Mouse (Mus musculus) forebrain, embryonic 13.5 days (tissue): ENCODE results near the gene Hexb. TPM values are rescaled to one million over a fixed set of nuclear protein-coding genes. Genes with fewer than 3 reads are reported as not detected.

Source experiments
- ATAC-seq: fragments of 200-750 bp; cut with Nextera tagmentation; 2 replicates; pipeline ENCODE4 v1.8.0; 2017
- H3K27ac ChIP-seq: fragments of 300-500 bp; sonication (generic); 2 replicates; pipeline ENCODE4 v1.5.1; 2015; ENCODE audit warnings: inconsistent platforms, mild to moderate bottlenecking, moderate library complexity
- H3K27me3 ChIP-seq: fragments of 300-500 bp; sonication (generic); 2 replicates; pipeline ENCODE4 v1.6.1; 2015; ENCODE audit warnings: mild to moderate bottlenecking, inconsistent platforms
- H3K36me3 ChIP-seq: fragments of 300-500 bp; sonication (generic); 2 replicates; pipeline ENCODE4 v1.6.1; 2015; ENCODE audit warnings: mild to moderate bottlenecking, inconsistent platforms; ENCODE audit not compliant: poor library complexity, severe bottlenecking
- H3K4me1 ChIP-seq: fragments of 300-500 bp; sonication (generic); 2 replicates; pipeline ENCODE4 v1.6.1; 2015; ENCODE audit warnings: inconsistent platforms
- H3K4me2 ChIP-seq: fragments of 300-500 bp; sonication (generic); 2 replicates; pipeline ENCODE4 v1.6.1; 2015; ENCODE audit warnings: inconsistent platforms, mild to moderate bottlenecking, moderate library complexity
- H3K4me3 ChIP-seq: fragments of 300-500 bp; sonication (generic); 2 replicates; pipeline ENCODE4 v1.5.1; 2015; ENCODE audit warnings: mild to moderate bottlenecking, inconsistent platforms
- H3K9ac ChIP-seq: fragments of 300-500 bp; sonication (generic); 2 replicates; pipeline ENCODE4 v1.6.1; 2015; ENCODE audit warnings: mild to moderate bottlenecking, inconsistent platforms
- H3K9me3 ChIP-seq: fragments of 300-500 bp; sonication (generic); replicated peaks from 2 replicates; pipeline ENCODE4 v1.6.1; 2016; ENCODE audit warnings: inconsistent platforms
- whole genome bisulfite sequencing: fragments of 180-500 bp; shearing (Covaris S2); methylation state at CpG from one replicate; pipeline ENCODE4 v1.1.7; 2015; 5-methylcytosine and 5-hydroxymethylcytosine counted together
- polyA plus RNA-seq: library from polyadenylated mRNA; unstranded; fragments of >200 nt; fragmentation: Nextera tagmentation; extraction: Ambion mirVana; gene quantifications from 2 replicates; pipeline ENCODE4 v1.2.1, GENCODE M21; 2015

Hexb gene
- polyA plus RNA-seq, 1 experiment from 2014 or later, result 21.6 TPM

DNA sequence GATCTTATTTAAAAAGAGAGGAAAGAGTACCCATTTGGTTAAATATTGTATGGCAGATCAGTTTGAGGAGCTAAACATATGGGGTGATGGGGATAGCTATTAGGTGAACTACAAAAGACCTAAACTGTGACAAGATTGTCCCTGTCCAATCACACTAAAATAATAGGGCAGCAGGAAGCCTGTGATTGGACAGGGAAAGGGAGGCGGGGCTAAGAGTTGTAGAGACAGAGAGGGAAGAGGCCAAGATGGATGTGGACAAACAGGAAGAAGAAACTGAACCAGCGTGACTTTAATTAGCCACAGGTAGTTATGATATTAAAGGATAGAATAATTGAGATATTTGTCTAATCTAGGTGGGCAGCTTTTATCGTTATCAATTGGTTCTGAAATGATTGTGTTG is 21.9 kb upstream of the Hexb start:
- no peak overlapping the region for H3K9ac ChIP-seq
- H3K4me3 ChIP-seq, result no peak overlapping the region
- H3K27me3 ChIP-seq, result no peaks in the 10 kb centered on the region; the same call in 1 of the 2 replicates
- H3K27ac ChIP-seq, result no peak overlapping the region
- no peaks in the 10 kb centered on the region for H3K36me3 ChIP-seq
- peaks cover 8% of the 10 kb centered on the region for H3K4me1 ChIP-seq
- 91% methylated on average over 3 of the region's 3 CpGs for WGBS
- H3K9me3 ChIP-seq, result no peaks in the 10 kb centered on the region
- no peak for ATAC-seq
- no peak overlapping the region for H3K4me2 ChIP-seq

DNA sequence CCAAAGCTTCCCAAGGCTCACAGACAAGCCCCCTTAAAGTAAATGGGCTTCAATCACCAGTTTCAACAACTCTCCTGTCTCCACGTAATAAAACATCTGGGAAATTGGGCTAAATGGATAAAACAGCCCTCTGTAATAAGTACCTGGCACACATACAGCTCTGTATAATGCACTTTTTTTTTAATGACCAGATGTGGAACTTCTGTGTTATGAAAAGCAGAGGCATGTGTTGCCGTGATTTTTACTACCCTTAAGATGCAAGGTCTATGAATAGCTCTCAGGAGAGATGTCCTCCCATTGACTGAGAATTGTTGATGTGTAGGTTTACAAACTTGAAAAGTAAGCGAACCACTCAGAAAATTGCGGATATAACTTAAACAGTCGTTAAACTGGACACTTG is 18.0 kb upstream of the Hexb start:
- Histone ChIP-seq H3K4me2 (no peak overlapping the region), H3K4me3 (no peak overlapping the region), H3K36me3 (no peaks in the 10 kb centered on the region), H3K4me1 (peaks cover 16% of the 10 kb centered on the region), H3K9me3 (no peaks in the 10 kb centered on the region), H3K9ac (no peak overlapping the region), H3K27ac (no peak overlapping the region), H3K27me3 (no peaks in the 10 kb centered on the region; the same call in 1 of the 2 replicates)
- WGBS, result 78% methylated on average over 5 of the region's 5 CpGs
- ATAC-seq, result no peak

DNA sequence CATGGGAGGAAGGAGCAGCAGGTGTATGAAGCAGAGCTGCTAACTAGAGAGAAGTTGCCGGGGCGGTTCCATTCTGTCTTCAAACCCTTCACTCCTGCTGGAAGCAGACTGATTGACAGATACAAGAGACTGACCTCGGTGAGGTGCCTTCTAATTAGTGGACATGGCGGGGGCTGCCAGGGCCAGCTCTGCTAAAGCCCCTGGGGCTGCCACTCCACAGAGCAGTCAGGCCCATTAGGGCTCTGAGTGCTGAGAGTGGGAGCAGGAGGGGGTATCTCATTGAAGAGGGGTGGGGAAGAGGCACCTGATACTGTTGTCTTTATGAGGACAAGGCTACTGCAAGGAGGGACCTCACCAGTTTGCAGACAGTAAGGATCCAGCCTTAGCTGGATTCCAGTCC is 17.4 kb upstream of the Hexb start:
- H3K4me3 ChIP-seq, result no peak overlapping the region
- no peak overlapping the region for H3K9ac ChIP-seq
- H3K27me3 ChIP-seq, result no peaks in the 10 kb centered on the region; the same call in 1 of the 2 replicates
- peak; percentile 54; the same call in 1 of the 2 replicates for ATAC-seq
- no peaks in the 10 kb centered on the region for H3K9me3 ChIP-seq
- H3K4me2 ChIP-seq, result no peak overlapping the region
- WGBS, result 15% methylated on average over 4 of the region's 4 CpGs
- no peak overlapping the region for H3K27ac ChIP-seq
- H3K4me1 ChIP-seq, result peaks cover 16% of the 10 kb centered on the region
- no peaks in the 10 kb centered on the region for H3K36me3 ChIP-seq

DNA sequence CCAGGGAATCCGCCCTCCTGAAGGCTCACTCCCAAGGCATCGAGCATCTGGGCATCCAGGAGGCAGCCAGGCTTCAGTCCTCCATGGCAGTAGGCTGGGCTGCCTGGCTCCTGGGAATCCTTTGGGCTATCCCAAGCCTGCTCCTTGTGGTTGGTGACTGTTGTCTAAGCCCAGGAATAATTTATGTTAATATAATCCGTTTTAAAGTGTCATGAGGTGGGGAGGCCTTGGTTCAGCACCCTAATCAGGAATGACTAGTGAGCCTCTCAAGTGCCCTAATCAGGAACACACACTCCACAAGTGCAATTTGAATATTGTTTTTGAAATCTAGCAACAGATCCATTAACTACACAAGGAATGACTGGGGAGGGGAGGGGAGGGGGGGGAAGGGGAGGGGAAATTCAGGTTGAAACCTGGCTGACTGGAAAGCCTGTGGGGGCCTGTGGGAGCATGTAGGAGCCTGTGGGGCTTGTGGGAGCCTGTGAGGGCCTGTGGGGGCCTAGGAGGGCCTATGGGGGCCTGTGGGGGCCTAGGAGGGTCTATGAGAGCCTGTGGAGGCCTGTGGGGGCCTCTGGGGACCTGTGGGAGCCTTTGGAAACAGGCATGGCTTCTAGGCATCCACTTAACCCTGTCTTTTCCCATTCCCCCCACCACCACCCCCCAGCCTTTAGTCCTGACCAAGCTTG is 16.6 kb upstream of the Hexb start:
- H3K27me3 ChIP-seq, result no peaks in the 10 kb centered on the region; the same call in 1 of the 2 replicates
- WGBS, result 57% methylated on average over 3 of the region's 3 CpGs
- H3K4me2 ChIP-seq, result no peak overlapping the region
- ATAC-seq, result peak; percentile 77; the same call in 1 of the 2 replicates
- no peaks in the 10 kb centered on the region for H3K36me3 ChIP-seq
- H3K9me3 ChIP-seq, result no peaks in the 10 kb centered on the region
- H3K9ac ChIP-seq, result no peak overlapping the region
- no peak overlapping the region for H3K4me3 ChIP-seq
- H3K4me1 ChIP-seq, result peaks cover 16% of the 10 kb centered on the region
- peak overlapping the region; percentile 69 for H3K27ac ChIP-seq

DNA sequence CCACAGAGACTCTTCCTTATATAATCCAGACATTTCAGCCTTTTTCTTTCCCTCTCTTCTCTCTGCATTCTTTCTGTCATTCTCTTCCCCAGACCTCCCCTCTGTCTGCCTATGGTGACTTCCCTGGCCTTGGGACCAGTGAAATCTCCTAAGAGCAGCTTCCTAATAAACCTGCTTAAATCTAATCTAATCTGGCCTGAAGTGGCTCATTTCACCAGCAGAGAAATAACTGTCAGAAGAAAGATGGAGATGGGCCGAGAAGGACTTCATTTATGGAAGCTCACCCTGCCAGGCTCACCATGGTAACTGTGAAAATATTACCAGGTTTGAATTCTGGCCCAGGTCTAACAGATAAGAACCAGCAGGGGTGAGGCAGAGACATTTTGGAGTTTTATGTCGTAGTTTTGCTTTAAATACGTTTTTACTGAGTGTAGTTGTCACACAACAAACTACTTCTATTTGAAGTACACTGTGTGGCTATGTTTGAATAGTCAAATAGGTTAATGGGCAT is 10.4 kb upstream of the Hexb start:
- no peaks in the 10 kb centered on the region for H3K36me3 ChIP-seq
- H3K4me3 ChIP-seq, result no peak overlapping the region
- no peak for ATAC-seq
- WGBS, result 77% methylated on average over 3 of the region's 3 CpGs
- no peaks in the 10 kb centered on the region for H3K27me3 ChIP-seq
- H3K4me1 ChIP-seq, result peaks cover 4% of the 10 kb centered on the region
- H3K27ac ChIP-seq, result no peak overlapping the region
- H3K9me3 ChIP-seq, result no peaks in the 10 kb centered on the region
- no peak overlapping the region for H3K4me2 ChIP-seq
- H3K9ac ChIP-seq, result no peak overlapping the region

DNA sequence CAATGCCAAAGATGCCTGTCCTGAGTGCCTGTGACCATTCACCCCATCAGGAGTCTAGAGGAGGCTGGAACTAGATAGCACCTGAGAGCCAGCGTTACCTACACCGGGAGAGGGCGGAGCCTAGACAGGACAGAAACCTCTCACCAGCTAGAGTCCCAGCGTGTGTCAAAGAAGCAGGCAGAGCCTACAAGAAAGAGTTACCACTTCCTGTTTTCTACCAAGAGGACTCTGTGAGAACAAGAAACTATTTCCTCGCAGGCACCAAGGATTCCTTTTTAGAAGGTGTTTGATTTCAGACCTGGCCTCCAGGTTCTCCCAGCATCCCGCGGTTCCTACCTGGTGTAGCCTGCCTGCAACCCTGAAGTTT is 9.9 kb upstream of the Hexb start:
- Histone ChIP-seq H3K4me2 (no peak overlapping the region), H3K27ac (no peak overlapping the region), H3K27me3 (no peaks in the 10 kb centered on the region), H3K9me3 (no peaks in the 10 kb centered on the region), H3K36me3 (no peaks in the 10 kb centered on the region), H3K4me3 (no peak overlapping the region), H3K4me1 (peaks cover 4% of the 10 kb centered on the region), H3K9ac (no peak overlapping the region)
- 65% methylated on average over 7 of the region's 7 CpGs for WGBS
- ATAC-seq, result no peak

DNA sequence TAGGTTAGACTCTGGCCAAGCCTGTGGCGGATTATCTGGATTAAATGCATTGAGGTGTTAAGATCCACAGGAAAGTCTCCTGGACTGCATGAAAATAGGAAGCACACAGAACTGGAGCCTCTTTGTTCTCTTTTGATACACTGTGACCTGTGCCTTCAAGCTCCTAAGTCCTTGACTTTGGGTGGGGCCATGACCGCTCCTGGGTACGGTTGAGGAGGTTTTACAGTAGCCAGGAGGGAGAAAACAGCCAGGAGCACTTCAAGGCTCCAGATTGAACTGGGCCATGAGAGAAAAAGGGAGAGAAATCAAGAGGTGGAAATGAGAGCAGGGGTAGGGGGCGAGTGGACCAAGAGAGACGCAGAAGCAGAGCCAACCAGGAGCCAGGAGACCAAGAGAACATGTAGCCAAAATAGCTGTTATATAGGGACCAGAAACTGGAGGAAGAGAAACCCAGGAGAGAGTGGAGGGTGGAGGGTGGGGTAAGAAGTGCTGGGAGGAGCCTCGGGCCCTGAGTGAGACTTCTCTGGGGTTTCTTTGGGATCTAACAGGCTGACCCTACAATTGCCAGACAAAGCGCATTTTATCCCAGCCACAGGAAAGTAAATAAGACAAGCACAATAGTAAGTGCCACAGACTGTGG is 9.4 kb upstream of the Hexb start:
- Histone ChIP-seq H3K36me3 (no peaks in the 10 kb centered on the region), H3K4me3 (no peak overlapping the region), H3K9ac (no peak overlapping the region), H3K4me1 (peaks cover 4% of the 10 kb centered on the region), H3K27me3 (no peaks in the 10 kb centered on the region), H3K4me2 (no peak overlapping the region), H3K27ac (no peak overlapping the region), H3K9me3 (no peaks in the 10 kb centered on the region)
- WGBS, result 85% methylated on average over 7 of the region's 7 CpGs
- no peak for ATAC-seq

DNA sequence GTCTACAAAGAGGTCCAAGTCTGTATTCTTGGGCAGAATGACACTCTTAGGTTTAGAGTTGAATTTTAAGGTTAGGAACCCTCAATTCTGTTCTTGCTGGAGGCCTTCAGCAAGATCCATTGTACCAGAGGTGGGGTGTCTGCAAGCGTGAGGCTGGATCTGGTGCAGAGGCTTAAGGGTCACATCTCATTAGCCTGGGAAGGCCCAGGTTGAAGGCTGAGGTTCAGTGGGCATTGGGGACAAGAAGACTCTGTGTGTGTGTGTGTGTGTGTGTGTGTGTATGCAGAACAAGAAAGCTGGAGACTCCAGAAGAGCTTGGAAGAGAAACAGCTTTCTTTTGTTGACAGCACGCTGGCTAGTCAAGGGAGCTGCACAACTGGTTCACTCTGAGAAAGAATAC is 7.9 kb upstream of the Hexb start:
- no peak overlapping the region for H3K4me2 ChIP-seq
- H3K4me1 ChIP-seq, result peaks cover 4% of the 10 kb centered on the region
- H3K4me3 ChIP-seq, result no peak overlapping the region
- no peaks in the 10 kb centered on the region for H3K9me3 ChIP-seq
- H3K27me3 ChIP-seq, result no peaks in the 10 kb centered on the region
- no peak overlapping the region for H3K9ac ChIP-seq
- 91% methylated on average over 2 of the region's 2 CpGs for WGBS
- H3K27ac ChIP-seq, result no peak overlapping the region
- no peaks in the 10 kb centered on the region for H3K36me3 ChIP-seq
- ATAC-seq, result no peak

DNA sequence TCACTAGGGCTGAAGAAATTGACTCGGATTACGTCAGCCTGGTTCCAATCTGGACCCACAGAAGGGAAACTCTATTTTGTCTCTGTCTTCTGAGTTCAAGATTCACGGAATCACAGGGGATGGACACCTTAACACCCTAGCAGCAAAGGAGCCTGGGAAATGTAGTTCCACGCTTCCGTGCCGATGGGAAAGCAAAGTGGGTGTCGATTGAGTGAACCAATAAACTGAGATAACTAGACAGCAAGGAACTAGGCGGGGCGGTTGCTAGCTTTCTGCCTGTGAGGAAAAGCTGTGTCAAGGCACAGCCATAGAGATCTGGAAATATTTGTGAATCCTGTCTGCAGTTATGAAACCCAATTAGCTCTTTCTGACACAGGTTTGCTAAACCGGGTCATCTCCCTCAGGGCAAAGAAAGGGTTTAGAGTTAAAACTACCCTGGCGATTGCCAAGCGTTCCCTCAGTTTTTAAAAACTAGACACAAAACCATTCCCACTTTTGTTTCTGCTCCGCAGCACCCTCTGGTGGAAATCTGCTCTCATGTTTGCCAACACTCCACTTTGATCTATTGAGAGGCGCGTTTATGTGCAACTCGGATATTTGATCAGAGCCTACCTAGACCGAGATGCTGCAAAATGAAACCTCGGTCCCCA is 7.0 kb upstream of the Hexb start:
- peak; percentile 74 for ATAC-seq
- no peak overlapping the region for H3K27ac ChIP-seq
- WGBS, result 13% methylated on average over 18 of the region's 18 CpGs

DNA sequence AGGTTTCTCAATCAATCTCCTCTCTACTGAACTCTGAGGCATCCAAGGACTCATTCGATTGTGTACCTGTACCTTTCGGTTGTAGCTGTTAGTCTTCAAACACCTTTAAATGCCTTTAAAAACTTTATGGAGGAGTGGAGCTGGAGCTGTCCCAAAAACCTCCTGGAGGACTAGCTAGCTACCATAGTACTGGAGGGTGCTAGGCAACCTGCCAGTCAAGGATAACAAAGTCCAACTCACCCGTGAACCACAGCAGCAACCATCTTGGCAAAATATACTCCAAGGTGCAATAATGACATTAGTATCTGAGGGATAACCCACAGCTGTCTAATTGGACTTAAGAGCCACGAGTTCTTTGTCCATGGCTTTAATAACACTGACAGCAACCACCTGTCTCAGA is 3.7 kb upstream of the Hexb start:
- Histone ChIP-seq H3K9me3 (no peaks in the 10 kb centered on the region), H3K4me1 (peaks cover 12% of the 10 kb centered on the region), H3K36me3 (no peaks in the 10 kb centered on the region), H3K27me3 (no peaks in the 10 kb centered on the region), H3K9ac (no peak overlapping the region), H3K4me2 (no peak overlapping the region), H3K27ac (no peak overlapping the region), H3K4me3 (no peak overlapping the region)
- no peak for ATAC-seq
- 82% methylated on average over 4 of the region's 4 CpGs for WGBS

More for the DNA sequence above, 7.0 kb upstream of the Hexb start:
- H3K36me3 ChIP-seq, result no peaks in the 10 kb centered on the region
- H3K4me1 ChIP-seq, result peaks cover 4% of the 10 kb centered on the region
- H3K9ac ChIP-seq, result no peak overlapping the region
- no peaks in the 10 kb centered on the region for H3K9me3 ChIP-seq
- peak overlapping the region; percentile 35 for H3K4me3 ChIP-seq
- no peaks in the 10 kb centered on the region for H3K27me3 ChIP-seq
- H3K4me2 ChIP-seq, result peak overlapping the region; percentile 62

DNA sequence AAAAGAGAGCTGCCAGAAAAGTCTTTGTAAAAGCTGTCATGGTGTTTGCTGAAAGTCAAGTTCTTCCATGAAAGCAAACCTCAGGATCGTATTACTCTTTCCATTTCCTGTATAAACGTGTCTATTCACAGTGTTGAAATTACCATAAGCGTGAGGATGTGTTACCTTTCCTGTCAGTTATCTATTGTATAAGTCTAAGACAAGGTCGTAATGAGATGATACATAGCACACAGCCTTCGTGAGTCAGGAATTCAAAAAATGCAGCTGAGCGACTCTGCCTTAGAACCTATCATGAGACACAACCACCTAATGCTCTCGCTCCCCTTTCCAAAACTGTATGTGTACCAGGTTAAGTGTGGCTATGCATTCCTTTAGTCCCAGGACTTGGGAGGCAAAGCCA is 2.9 kb upstream of the Hexb start:
- Histone ChIP-seq H3K27ac (no peak overlapping the region), H3K27me3 (no peaks in the 10 kb centered on the region), H3K4me2 (no peak overlapping the region), H3K4me3 (no peak overlapping the region), H3K4me1 (peaks cover 20% of the 10 kb centered on the region), H3K9me3 (no peaks in the 10 kb centered on the region), H3K9ac (no peak overlapping the region), H3K36me3 (no peaks in the 10 kb centered on the region)
- no peak for ATAC-seq
- 82% methylated on average over 7 of the region's 7 CpGs for WGBS

DNA sequence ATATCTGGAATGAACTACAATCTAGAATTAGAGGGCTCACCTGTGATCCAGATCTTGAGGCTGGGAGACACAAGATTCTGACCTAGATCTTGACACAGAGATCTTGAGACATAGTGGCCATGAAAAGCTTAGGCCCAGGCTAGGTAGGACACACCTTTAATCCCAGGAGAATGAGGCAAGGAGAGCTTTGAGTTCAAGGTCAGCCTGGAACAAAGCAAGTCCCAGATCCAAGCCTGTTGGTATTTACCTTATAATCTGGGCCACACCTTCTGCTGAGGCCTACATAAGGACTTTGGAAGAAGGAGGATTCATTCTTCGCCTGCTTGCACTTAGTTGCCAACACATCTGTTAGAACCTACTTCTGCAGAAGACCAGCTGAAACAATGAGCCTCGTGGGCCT is 966 bp upstream of the Hexb start:
- no peak for ATAC-seq
- no peaks in the 10 kb centered on the region for H3K9me3 ChIP-seq
- no peak overlapping the region for H3K4me2 ChIP-seq
- no peak overlapping the region for H3K27ac ChIP-seq
- no peak overlapping the region for H3K9ac ChIP-seq
- H3K27me3 ChIP-seq, result no peaks in the 10 kb centered on the region
- 75% methylated on average over 2 of the region's 2 CpGs for WGBS
- H3K4me1 ChIP-seq, result peaks cover 18% of the 10 kb centered on the region
- no peaks in the 10 kb centered on the region for H3K36me3 ChIP-seq
- no peak overlapping the region for H3K4me3 ChIP-seq
